Mouse (Mus musculus): ENCODE data around the gene Ephb2.
A peak's percentile ranks its signal among the peaks of the same experiment; 100 is the strongest.

Gene Ephb2

DNA sequence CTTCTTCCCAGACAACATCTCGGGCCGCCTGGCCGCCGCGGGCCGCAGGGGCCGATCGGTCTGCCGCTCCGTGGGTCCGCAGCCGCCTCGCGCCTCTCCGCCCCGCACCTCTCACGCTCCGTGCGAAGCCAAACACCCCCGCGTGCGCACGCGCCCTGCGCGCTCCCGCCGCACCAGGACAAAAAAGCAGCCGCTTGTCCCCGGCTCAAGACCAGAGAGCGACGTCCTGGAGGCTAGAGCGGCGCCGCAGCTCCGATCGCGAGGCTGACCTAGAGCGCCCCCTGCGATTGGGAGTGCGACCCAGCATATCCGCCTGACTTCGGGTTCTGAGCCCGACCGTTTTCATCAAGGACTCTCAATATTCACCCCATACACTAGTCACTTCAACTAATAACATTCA is 233.2 kb downstream of the Ephb2 start, which contains the start of gene Kdm1a:
Gene Kdm1a, minus strand, starts transcription at position 156 of the 400 bp plus-strand sequence.
- peak; percentile 81 for DNase-seq (ENCODE audit: low read depth, low spot score)

DNA sequence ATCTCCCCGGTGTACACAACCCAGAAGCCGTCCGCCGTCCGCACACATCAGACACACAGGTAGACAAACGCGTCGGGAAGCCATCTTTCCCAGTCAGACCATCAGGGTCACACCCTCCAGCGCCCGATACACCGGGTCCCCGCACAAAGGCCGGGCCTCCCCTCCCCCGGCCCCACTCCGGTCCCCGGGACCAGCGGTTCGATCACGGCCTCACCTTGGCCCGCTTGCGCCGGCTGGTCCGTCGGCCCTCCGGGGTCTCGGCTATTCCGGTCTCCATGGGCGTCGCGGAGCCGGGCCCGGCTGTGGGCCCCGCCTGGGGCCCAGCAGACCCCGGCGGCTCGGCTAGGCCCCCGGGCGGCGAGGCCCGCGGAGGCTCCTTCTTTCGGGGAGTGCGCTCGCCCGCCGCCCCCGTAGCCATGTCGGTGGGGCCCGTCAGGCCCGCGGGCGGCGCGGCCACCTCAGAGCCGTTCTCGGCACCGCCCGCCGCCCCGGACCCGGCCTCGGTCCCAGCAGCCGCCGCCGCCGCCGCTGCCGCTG is 233.7 kb downstream of the Ephb2 start:
- DNase-seq (ENCODE audit: low read depth, low spot score): no peak

DNA sequence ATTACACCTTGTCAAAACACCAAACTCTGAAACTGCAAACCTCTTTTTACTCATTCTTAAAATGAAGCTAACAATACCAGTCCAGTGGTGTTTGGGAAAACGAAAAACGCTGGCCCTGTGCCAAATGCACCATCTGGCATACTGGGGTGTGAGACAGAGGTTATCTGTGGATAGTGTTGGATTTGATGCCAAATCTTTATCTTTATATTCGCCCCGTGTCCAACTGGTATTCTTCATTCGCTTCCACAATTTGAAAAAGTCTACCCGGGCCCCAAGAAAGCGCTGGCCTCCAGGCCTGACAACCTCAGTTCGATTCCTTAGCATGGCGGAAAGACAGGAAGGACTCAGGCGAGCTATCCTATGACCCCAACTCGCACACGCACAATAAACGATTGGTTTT is 234.3 kb downstream of the Ephb2 start:
- DNase-seq (ENCODE audit: low read depth, low spot score): no peak

DNA sequence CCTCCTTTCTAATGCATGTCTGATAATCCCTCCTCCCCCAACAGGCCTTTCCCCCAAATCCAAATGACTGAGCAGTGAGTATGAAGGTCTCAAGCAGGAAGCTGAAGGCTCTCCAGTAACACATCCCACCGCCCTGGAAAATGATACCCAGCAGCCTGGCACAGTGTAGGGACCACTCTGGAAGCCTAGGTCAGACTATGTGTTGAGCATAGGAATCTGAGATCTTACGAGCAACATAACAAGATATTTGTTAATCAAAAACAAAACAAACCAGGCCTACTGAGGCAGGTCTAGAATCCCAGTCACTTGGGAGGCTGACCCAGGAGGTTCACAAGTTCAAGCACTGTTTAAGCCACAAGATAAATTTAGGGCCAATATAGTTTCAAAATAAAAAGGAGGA is 235.3 kb downstream of the Ephb2 start:
- DNase-seq (ENCODE audit: low read depth, low spot score): no peak

DNA sequence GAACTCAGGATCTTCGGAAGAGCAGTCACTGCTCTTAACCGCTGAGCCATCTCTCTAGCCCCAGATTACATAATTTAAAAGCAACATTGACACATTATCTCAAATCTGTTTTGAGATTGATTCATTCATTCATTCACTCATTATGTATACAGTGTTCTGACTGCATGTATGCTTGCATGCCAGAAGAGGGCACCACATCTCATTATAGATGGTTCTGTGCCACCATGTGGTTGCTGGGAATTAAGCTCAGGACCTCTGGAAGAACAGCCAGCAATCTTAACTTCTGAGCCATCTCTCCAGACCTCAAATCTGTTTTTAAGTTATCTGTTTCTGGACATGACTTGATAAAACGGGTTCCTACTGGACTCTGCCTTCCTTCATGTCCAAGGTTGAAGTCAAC is 235.9 kb downstream of the Ephb2 start:
- peak; percentile 26 for DNase-seq (ENCODE audit: low read depth, low spot score)

DNA sequence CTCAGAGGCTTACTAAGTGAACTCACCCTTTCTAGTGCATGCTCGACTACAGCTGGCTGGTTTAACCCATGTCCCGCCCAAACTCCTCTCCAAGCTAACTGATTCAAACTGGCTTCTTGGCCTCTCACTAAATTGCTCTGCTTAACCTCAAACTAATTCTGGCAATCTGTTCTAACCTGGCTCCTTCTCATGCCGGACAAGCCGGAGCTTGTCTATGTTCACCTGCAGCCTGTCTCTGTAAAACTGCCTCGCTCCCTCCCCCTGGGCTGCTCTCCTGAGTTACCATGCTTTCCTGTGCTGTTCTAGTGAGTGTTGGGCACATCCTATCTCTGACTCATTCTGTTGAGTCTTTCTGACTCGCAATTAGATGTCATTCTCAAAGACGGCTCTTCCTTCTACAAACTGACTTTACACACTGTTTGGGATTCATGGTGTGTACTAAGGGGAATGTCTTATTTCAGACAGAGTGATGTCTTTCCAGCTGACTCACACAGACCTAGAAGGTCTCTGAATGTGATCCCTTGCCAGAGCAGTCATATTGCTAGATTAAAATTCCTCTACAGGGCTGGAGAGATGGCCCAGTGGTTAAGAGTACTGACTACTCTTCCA is 237.4 kb downstream of the Ephb2 start:
- DNase-seq (ENCODE audit: low read depth, low spot score): no peak

Measured in WW6 (cell line).